Mouse (Mus musculus): ENCODE measurements at regions not wholly inside any gene's neighbourhood (a gene's known extent, or its start where the extent isn't known, plus 50 kb on each side); places are given as distances from the start of the nearest gene placed in this dataset.

GRCm38 (mm10) chr2:82579665-82580064 is 363.8 kb upstream of the Fsip2 start:
- Histone ChIP-seq H3K27ac (ENCODE audit: insufficient read depth, low read length) (no peak overlapping the region), H3K27me3 (ENCODE audit: control insufficient read depth, insufficient read depth, low read length) (no peaks in the 10 kb centered on the region), H3K4me1 (ENCODE audit: control insufficient read depth, insufficient read depth, low read length) (no peaks in the 10 kb centered on the region), H3K4me3 (replicated peaks; ENCODE audit: insufficient read depth, low read depth, low read length) (no peak overlapping the region)
- TF ChIP-seq POLR2A (IDR thresholded peaks at IDR 0.05; ENCODE audit: borderline replicate concordance, insufficient read depth, low read length) = no peak
- TF ChIP-seq CTCF (IDR thresholded peaks at IDR 0.05; ENCODE audit: borderline replicate concordance, insufficient read depth, low read depth, low read length) = no peak
- no peak for DNase-seq
- WGBS = 83% methylated on average over 1 of the region's 1 CpGs

- Histone ChIP-seq H3K27ac (ENCODE audit: insufficient read depth, low read length) (no peak overlapping the region), H3K27me3 (ENCODE audit: control insufficient read depth, insufficient read depth, low read length) (no peaks in the 10 kb centered on the region; the same call in 1 of the 2 replicates), H3K4me3 (replicated peaks; ENCODE audit: insufficient read depth, low read depth, low read length) (no peak overlapping the region), H3K4me1 (ENCODE audit: control insufficient read depth, insufficient read depth, low read length) (no peaks in the 10 kb centered on the region)
- DNase-seq = no peak
- no peak for TF ChIP-seq CTCF (IDR thresholded peaks at IDR 0.05; ENCODE audit: borderline replicate concordance, insufficient read depth, low read depth, low read length)
- no peak for TF ChIP-seq POLR2A (IDR thresholded peaks at IDR 0.05; ENCODE audit: borderline replicate concordance, insufficient read depth, low read length)
- WGBS = 3% methylated on average over 3 of the region's 3 CpGs
These were observed 327.2 kb upstream of the Fsip2 start for GRCm38 (mm10) chr2:82616185-82616584.

GRCm38 (mm10) chr2:82620553-82620952 is 322.9 kb upstream of the Fsip2 start:
- 54% methylated on average over 1 of the region's 1 CpGs for WGBS
- no peaks in the 10 kb centered on the region; the same call in 1 of the 2 replicates for H3K27me3 ChIP-seq (ENCODE audit: control insufficient read depth, insufficient read depth, low read length)
- no peak overlapping the region for H3K27ac ChIP-seq (ENCODE audit: insufficient read depth, low read length)
- no peak overlapping the region for H3K4me3 ChIP-seq (replicated peaks; ENCODE audit: insufficient read depth, low read depth, low read length)
- DNase-seq = no peak
- TF ChIP-seq POLR2A (IDR thresholded peaks at IDR 0.05; ENCODE audit: borderline replicate concordance, insufficient read depth, low read length) = no peak
- no peak for TF ChIP-seq CTCF (IDR thresholded peaks at IDR 0.05; ENCODE audit: borderline replicate concordance, insufficient read depth, low read depth, low read length)
- H3K4me1 ChIP-seq (ENCODE audit: control insufficient read depth, insufficient read depth, low read length) = no peaks in the 10 kb centered on the region

- H3K4me1 ChIP-seq (ENCODE audit: control insufficient read depth, insufficient read depth, low read length) = peaks cover 6% of the 10 kb centered on the region; the same call in 1 of the 2 replicates
- 25% methylated on average over 1 of the region's 1 CpGs for WGBS
- DNase-seq = peak in 1 of 2 experiments; percentile 1
- no peak for TF ChIP-seq CTCF (IDR thresholded peaks at IDR 0.05; ENCODE audit: borderline replicate concordance, insufficient read depth, low read depth, low read length)
- no peak for TF ChIP-seq POLR2A (IDR thresholded peaks at IDR 0.05; ENCODE audit: borderline replicate concordance, insufficient read depth, low read length)
- no peak overlapping the region for H3K27ac ChIP-seq (ENCODE audit: insufficient read depth, low read length)
- H3K4me3 ChIP-seq (replicated peaks; ENCODE audit: insufficient read depth, low read depth, low read length) = no peak overlapping the region
- H3K27me3 ChIP-seq (ENCODE audit: control insufficient read depth, insufficient read depth, low read length) = no peaks in the 10 kb centered on the region
These were observed 299.0 kb upstream of the Fsip2 start for GRCm38 (mm10) chr2:82644428-82644827.
